Mouse (Mus musculus): Measurements from ENCODE around the gene Olfr462.

The Olfr462 gene

DNA sequence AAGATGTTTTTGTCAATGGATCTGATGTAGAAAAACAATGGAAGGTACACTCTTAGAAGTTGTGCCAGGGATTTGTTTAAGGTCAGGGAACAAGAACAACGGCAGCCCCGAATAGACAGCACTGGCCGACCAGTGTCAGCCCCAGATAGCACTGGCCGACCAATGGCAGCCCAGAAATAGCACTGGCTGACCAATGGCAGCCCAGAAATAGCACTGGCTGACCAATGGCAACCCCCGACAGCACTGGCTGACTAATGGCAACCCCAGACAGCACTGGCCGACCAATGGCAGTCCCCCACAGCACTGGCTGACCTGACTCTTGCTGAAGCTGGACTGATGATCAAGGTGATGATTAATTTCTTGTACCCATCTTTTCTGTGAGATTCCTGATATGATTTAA lies 44.2 kb downstream of the Olfr462 start:
- no peak for DNase-seq (ENCODE audit: low spot score)

DNA sequence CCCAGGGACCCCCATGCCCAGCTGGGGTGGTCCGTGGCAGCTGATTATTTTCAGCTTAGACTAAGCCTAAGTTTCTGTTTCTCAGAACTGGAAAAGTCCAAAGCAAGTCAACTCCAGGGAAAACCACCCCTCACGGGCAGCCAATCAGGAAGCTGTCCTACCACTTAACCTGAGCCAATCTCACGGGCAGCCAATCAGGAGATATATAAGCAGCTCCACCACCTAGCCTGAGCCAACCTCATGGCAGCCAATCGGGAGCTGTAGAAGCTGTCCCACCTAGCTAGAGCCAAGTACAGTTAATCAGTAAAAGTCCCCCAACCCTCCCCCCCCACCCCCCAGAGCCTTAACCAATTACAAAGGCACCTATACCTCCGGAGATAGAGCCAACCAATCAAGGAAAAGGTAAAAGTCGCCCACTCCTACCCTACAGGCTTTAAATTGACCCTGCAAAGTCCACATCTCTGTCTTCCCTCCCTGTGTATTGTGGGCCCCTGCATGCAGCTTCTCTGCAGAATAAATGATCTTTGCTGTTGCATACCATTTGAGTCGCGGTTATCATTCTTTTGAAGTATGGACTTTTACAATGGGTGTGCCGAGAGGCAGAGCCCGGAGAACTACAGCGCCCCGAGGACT lies 45.0 kb downstream of the Olfr462 start:
- no peak for DNase-seq (ENCODE audit: low spot score)

DNA sequence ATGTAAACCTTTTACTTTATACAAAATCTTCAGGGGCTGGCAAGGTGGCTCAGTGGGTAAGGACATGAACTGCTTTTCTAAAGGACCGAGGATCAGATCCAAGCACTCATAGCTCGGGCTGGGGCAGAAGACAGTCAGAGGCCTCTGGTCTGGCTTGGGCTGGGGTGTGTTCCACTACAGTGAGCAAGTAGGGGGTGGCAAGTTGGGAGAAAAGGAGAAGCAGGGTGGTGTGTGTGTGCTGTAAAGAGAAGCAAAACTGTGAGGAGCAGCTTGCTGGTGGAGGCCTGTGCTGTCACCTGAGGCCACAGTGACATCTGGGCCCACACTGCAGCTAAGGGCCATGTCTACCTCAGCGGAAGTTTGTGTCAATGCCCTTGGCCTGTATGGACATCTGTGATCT lies 50.6 kb downstream of the Olfr462 start:
- no peak for DNase-seq (ENCODE audit: low spot score)

DNA sequence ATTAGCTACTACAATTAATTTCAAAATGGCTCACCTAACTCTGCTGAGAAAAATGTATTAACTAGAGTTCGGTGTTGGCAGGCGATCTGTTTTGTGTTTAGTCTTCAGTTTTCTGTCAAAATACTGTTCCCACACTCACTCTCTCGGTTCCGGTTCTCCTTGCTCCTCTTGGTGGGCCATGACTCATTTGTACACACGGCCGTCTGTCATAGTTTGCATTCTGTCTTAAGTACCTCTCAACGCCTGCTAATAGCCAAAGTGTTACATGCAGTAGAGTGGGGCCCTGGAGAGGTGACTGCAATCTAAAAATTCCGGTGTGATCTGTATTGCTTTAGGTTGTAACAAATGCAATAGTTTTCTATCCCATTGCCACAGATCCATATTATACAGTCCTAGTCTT lies 51.4 kb downstream of the Olfr462 start:
- DNase-seq (ENCODE audit: low spot score): no peak
